Mouse (Mus musculus): ENCODE data around the gene Nup88. TPM values are rescaled to one million over a fixed set of nuclear protein-coding genes. Genes with fewer than 3 reads are reported as not detected.

Gene Nup88
- polyA plus RNA-seq, 1 experiment = 18.3 TPM

DNA sequence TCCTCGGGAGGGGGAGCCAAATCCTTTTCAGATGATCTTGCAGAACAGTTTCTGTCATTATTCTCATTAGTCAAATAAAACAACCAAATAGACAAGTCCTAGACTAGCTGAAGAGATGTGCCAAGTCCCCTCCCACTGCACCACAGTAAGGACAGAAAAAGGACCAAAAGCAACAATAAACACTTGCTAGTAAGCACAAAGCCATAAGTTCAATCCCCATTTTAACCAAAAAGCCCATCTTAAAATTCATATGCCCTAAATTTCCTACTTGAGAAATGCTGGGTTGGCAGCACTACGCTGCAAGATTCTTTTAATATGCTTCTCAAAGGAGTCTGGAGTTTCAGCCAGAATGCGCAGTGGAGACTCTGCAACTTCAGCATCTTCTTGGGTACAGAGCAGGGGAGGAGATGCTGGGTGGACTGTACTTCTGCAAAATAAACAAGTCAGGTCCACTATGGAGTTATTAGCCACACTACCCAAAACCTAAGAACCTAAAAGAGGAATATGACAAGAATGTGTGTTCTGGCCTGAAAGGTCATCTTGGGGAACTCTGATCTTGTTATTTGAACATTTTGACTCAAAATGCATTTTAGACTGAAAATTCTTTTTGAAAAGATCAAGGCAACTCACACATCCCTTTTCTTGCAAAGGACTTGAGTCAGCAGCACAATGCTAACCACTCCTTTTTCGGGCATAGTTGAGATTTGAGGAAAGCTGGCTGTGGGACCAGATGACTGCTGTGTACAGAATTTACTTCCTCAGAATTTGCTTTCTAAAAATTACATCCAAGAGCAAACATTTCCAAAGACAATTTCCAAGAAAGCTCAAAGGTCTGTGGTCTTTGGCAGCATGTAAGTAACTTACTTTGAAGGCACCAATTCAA is 24.6 kb downstream of the Nup88 start:
- H3K36me3 ChIP-seq (ENCODE audit: control insufficient read depth, insufficient read depth, low read length) = peaks cover 57% of the 10 kb centered on the region
- no peaks in the 10 kb centered on the region for H3K27me3 ChIP-seq (ENCODE audit: control insufficient read depth, insufficient read depth, low read length)
- H3K27ac ChIP-seq (ENCODE audit: insufficient read depth, low read length) = no peak overlapping the region
- WGBS = 88% methylated on average over 4 of the region's 4 CpGs
- no peaks in the 10 kb centered on the region for H3K4me1 ChIP-seq (ENCODE audit: control insufficient read depth, insufficient read depth, insufficient read length)
- no peak overlapping the region for H3K4me3 ChIP-seq (ENCODE audit: extremely low read depth, insufficient read depth, insufficient read length)
- no peak for DNase-seq (ENCODE audit: low read depth in 1 of 2, low spot score in 2 of 2)
- TF ChIP-seq POLR2A (IDR thresholded peaks at IDR 0.05; ENCODE audit: low read depth, low read length) (no peak), CTCF (IDR thresholded peaks at IDR 0.05; ENCODE audit: extremely low read depth, insufficient read depth, insufficient read length, insufficient replicate concordance) (no peak)

- Histone ChIP-seq H3K4me3 (ENCODE audit: extremely low read depth, insufficient read depth, insufficient read length) (no peak overlapping the region), H3K27ac (ENCODE audit: insufficient read depth, low read length) (no peak overlapping the region), H3K36me3 (ENCODE audit: control insufficient read depth, insufficient read depth, low read length) (peaks cover 54% of the 10 kb centered on the region), H3K27me3 (ENCODE audit: control insufficient read depth, insufficient read depth, low read length) (no peaks in the 10 kb centered on the region), H3K4me1 (ENCODE audit: control insufficient read depth, insufficient read depth, insufficient read length) (no peaks in the 10 kb centered on the region)
- no peak for TF ChIP-seq CTCF (IDR thresholded peaks at IDR 0.05; ENCODE audit: extremely low read depth, insufficient read depth, insufficient read length, insufficient replicate concordance)
- 97% methylated on average over 7 of the region's 7 CpGs for WGBS
- DNase-seq (ENCODE audit: low read depth in 1 of 2, low spot score in 2 of 2) = no peak
These were observed 26.1 kb downstream of the Nup88 start for GRCm38 (mm10) chr11:70943651-70944050.

GRCm38 (mm10) chr11:70942596-70942995 is 27.2 kb downstream of the Nup88 start:
- 91% methylated on average over 1 of the region's 1 CpGs for WGBS
- Histone ChIP-seq H3K4me1 (ENCODE audit: control insufficient read depth, insufficient read depth, insufficient read length) (no peaks in the 10 kb centered on the region), H3K4me3 (ENCODE audit: extremely low read depth, insufficient read depth, insufficient read length) (no peak overlapping the region), H3K27ac (ENCODE audit: insufficient read depth, low read length) (no peak overlapping the region), H3K27me3 (ENCODE audit: control insufficient read depth, insufficient read depth, low read length) (no peaks in the 10 kb centered on the region), H3K36me3 (ENCODE audit: control insufficient read depth, insufficient read depth, low read length) (peaks cover 54% of the 10 kb centered on the region)
- TF ChIP-seq CTCF (IDR thresholded peaks at IDR 0.05; ENCODE audit: extremely low read depth, insufficient read depth, insufficient read length, insufficient replicate concordance) (no peak), POLR2A (IDR thresholded peaks at IDR 0.05; ENCODE audit: low read depth, low read length) (no peak)
- no peak for DNase-seq (ENCODE audit: low read depth in 1 of 2, low spot score in 2 of 2)

GRCm38 (mm10) chr11:70935316-70935715 is 34.5 kb downstream of the Nup88 start:
- H3K4me3 ChIP-seq (ENCODE audit: extremely low read depth, insufficient read depth, insufficient read length) = no peak overlapping the region
- no peak for DNase-seq (ENCODE audit: low read depth in 1 of 2, low spot score in 2 of 2)
- TF ChIP-seq POLR2A (IDR thresholded peaks at IDR 0.05; ENCODE audit: low read depth, low read length) (no peak), CTCF (IDR thresholded peaks at IDR 0.05; ENCODE audit: extremely low read depth, insufficient read depth, insufficient read length, insufficient replicate concordance) (no peak)
- no peak overlapping the region for H3K27ac ChIP-seq (ENCODE audit: insufficient read depth, low read length)
- H3K36me3 ChIP-seq (ENCODE audit: control insufficient read depth, insufficient read depth, low read length) = peaks cover 39% of the 10 kb centered on the region
- H3K27me3 ChIP-seq (ENCODE audit: control insufficient read depth, insufficient read depth, low read length) = no peaks in the 10 kb centered on the region
- H3K4me1 ChIP-seq (ENCODE audit: control insufficient read depth, insufficient read depth, insufficient read length) = no peaks in the 10 kb centered on the region
- 94% methylated on average over 7 of the region's 7 CpGs for WGBS

DNA sequence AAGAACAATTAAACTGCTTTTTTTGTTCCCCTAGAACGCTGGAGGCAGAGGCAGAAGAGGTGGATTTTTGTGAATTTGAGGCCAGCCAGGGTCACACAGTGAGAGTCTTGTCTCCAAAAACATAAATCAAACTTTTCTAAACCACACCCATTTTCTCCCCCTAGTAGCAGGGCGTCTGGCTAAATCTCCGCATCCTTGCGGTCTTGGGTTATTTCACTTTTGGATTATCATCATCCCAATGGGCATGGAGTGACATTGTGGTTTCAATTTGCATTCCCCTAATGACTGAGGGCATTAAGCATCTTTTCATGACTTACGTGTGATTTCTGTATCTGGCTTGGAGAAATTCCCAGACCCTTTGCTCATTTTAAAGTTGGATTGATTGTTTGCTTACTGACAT is 38.3 kb downstream of the Nup88 start:
- peaks cover 24% of the 10 kb centered on the region for H3K36me3 ChIP-seq (ENCODE audit: control insufficient read depth, insufficient read depth, low read length)
- TF ChIP-seq CTCF (IDR thresholded peaks at IDR 0.05; ENCODE audit: extremely low read depth, insufficient read depth, insufficient read length, insufficient replicate concordance) (no peak), POLR2A (IDR thresholded peaks at IDR 0.05; ENCODE audit: low read depth, low read length) (no peak)
- no peak for DNase-seq (ENCODE audit: low read depth in 1 of 2, low spot score in 2 of 2)

GRCm38 (mm10) chr11:70919524-70919923 is 50.2 kb downstream of the Nup88 start:
- Histone ChIP-seq H3K4me1 (ENCODE audit: control insufficient read depth, insufficient read depth, insufficient read length) (no peaks in the 10 kb centered on the region), H3K27me3 (ENCODE audit: control insufficient read depth, insufficient read depth, low read length) (no peaks in the 10 kb centered on the region), H3K4me3 (ENCODE audit: extremely low read depth, insufficient read depth, insufficient read length) (no peak overlapping the region), H3K27ac (ENCODE audit: insufficient read depth, low read length) (no peak overlapping the region), H3K36me3 (ENCODE audit: control insufficient read depth, insufficient read depth, low read length) (peaks cover 26% of the 10 kb centered on the region)
- WGBS = 91% methylated on average over 4 of the region's 4 CpGs
- TF ChIP-seq POLR2A (IDR thresholded peaks at IDR 0.05; ENCODE audit: low read depth, low read length) (no peak), CTCF (IDR thresholded peaks at IDR 0.05; ENCODE audit: extremely low read depth, insufficient read depth, insufficient read length, insufficient replicate concordance) (no peak)
- DNase-seq (ENCODE audit: low read depth in 1 of 2, low spot score in 2 of 2) = no peak

More for the DNA sequence above, 38.3 kb downstream of the Nup88 start:
- Histone ChIP-seq H3K27ac (ENCODE audit: insufficient read depth, low read length) (no peak overlapping the region), H3K4me1 (ENCODE audit: control insufficient read depth, insufficient read depth, insufficient read length) (no peaks in the 10 kb centered on the region), H3K4me3 (ENCODE audit: extremely low read depth, insufficient read depth, insufficient read length) (no peak overlapping the region), H3K27me3 (ENCODE audit: control insufficient read depth, insufficient read depth, low read length) (no peaks in the 10 kb centered on the region)
- 94% methylated on average over 5 of the region's 5 CpGs for WGBS

DNA sequence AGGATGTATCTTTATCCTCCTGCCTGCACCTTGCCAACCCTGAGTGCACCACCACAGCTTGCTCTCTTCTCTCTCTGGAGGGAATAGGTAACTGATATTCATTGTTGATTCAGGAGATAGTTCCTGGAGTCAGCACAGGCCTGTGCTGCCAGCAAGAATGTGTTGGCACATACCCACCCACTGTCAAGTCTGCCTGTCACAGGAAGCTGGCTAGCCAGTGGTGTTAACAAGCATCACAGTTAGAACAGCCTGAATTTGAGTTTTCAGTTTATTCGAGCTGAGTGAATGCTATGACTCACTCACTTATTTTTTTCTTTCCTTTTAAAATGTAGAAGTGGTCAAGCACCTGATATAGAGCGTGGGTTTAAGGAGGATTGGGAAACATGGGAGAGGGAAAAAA is 51.9 kb downstream of the Nup88 start:
- no peak for DNase-seq (ENCODE audit: low read depth in 1 of 2, low spot score in 2 of 2)
- H3K36me3 ChIP-seq (ENCODE audit: control insufficient read depth, insufficient read depth, low read length) = peaks cover 19% of the 10 kb centered on the region

More for the DNA sequence above, 51.9 kb downstream of the Nup88 start:
- no peak overlapping the region for H3K4me3 ChIP-seq (ENCODE audit: extremely low read depth, insufficient read depth, insufficient read length)
- no peak overlapping the region for H3K27ac ChIP-seq (ENCODE audit: insufficient read depth, low read length)
- TF ChIP-seq CTCF (IDR thresholded peaks at IDR 0.05; ENCODE audit: extremely low read depth, insufficient read depth, insufficient read length, insufficient replicate concordance) (no peak), POLR2A (IDR thresholded peaks at IDR 0.05; ENCODE audit: low read depth, low read length) (no peak)
- 70% methylated on average over 2 of the region's 2 CpGs for WGBS
- no peaks in the 10 kb centered on the region for H3K27me3 ChIP-seq (ENCODE audit: control insufficient read depth, insufficient read depth, low read length)
- no peaks in the 10 kb centered on the region for H3K4me1 ChIP-seq (ENCODE audit: control insufficient read depth, insufficient read depth, insufficient read length)

Measured in spleen, adult 2 months (tissue).